Mouse (Mus musculus) T-helper 17 cell (primary cell): ENCODE measurements around the gene Fam214b.

Source experiments
- in situ Hi-C, 2 experiments: fragments of 300-600 bp; cut with MboI, MseI; formaldehyde crosslinking; loops; 1 replicate in 1 of 2; 2 replicates in 1 of 2; pipeline ENCODE4 v1.15.1; 2025; ENCODE audit warnings: high pct_unique_total_duplicates in 2 of 2

The Fam214b gene

GRCm38 (mm10) chr4:43040114-43040572 is 5.9 kb downstream of the Fam214b start:
- in situ Hi-C loops, result loop anchor here in 1 of 2 experiments (5.0 kb wide), 1 partner anchor 83 kb away; no protein-coding TSS in a partner anchor

DNA sequence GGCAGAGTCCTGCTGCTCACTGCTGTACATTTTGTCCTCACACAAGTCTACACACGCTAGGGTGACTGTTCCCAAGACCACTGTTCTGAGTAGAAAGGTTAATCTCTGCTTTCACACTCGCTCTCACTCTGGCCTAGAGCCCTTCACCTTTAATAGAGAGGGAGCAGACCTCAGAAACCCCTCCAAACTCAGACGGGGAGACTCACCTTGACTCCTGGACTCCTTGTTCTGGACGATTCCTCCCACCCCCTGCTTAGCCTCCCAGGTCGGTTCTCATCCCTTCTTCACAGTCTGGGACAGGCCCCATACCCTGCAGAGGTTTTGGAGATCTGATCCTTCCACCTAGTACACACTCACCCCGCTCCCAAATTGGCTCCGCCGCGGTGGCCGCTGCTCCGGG is 6.4 kb downstream of the Fam214b start:
- in situ Hi-C loops, result loop anchor here (5.0 to 10.0 kb wide), 3 partner anchors 82 to 1305 kb away; partner anchors contain the start of genes Arid3c (in 1 of the 2) and Sit1 (in 1 of the 2)

DNA sequence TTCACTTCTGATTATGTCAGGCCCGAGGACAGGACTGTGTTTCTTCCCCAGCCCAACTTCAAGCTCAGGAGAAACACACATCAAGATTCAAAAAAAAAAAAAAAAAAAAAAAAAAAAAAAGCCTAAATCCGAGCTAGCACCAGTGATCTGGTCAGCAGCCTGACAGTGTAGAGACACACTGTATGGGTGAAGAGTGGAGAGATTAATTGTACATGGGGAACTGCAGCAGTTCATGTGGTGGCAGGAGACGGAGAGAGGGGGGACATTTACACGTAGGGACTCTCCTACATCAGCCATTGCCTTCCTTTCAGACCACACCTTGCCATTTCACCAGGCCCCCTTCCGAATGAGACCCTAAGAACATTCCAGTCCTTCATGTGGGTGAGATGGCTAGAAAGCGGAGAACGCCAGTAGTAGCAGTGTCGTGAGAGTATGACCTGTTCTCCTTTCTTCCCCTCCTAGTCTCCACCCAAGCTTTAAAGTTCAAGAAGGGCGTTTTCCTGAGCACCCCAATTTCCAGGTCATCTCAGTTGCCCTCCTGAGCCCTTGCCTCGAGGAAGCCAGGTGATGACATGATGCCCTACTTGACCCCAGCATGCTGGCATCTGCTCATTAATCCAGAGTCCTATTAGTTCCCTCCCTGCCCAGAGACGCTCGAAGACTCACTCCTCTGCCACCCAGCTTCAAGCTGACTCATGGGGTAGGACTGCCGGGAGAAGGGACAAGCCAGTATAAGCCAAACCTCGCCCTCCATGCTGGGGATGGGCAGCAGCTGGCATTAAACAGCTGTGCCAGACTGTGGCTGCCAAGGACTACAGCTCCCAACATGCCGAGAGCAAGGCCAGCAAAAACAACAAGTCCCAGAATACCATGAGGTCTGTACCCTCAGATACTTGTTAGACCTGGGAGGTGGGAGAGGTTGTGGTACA is 7.2 kb downstream of the Fam214b start:
- in situ Hi-C loops, result loop anchor here in 1 of 2 experiments (10.0 kb wide), 2 partner anchors 446 to 1304 kb away; partner anchors contain the start of genes Arid3c and Sit1

- in situ Hi-C loops, result loop anchor here in 1 of 2 experiments (10.0 kb wide), 2 partner anchors 447 to 1303 kb away; partner anchors contain the start of genes Arid3c and Sit1
Observed at GRCm38 (mm10) chr4:43037860-43038566, 8.0 kb downstream of the Fam214b start.

- in situ Hi-C loops, result loop anchor here in 1 of 2 experiments (10.0 kb wide), 2 partner anchors 448 to 1302 kb away; partner anchors contain the start of genes Arid3c and Sit1
Observed at GRCm38 (mm10) chr4:43036356-43036755, 9.7 kb downstream of the Fam214b start.

- in situ Hi-C loops, result loop anchor here in 1 of 2 experiments (10.0 kb wide), 2 partner anchors 449 to 1301 kb away; partner anchors contain the start of genes Arid3c and Sit1
Observed at GRCm38 (mm10) chr4:43035851-43036250, 10.2 kb downstream of the Fam214b start.

DNA sequence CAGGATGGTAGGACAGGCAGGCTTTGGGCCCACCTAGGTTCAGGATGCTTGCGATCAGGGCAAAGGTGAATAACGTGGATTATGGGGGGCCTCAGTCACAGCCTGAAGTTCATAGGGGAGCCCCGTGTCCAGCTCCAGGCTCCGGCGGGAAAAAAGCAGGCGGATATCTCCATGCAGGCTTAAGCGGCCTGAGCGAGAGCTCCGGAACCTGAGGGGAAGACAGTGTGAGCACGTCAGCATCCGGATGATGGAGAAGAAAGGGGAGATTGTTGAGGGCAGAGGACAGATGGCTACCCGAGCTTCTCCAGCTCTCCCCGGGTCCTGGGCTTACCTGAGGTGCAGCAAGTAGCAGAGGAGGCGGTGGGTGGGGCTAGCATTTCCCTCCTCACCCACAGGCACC is 12.5 kb downstream of the Fam214b start:
- in situ Hi-C loops, result loop anchor here in 1 of 2 experiments (10.0 kb wide), 2 partner anchors 451 to 1299 kb away; partner anchors contain the start of genes Arid3c and Sit1

- in situ Hi-C loops, result loop anchor here in 1 of 2 experiments (10.0 kb wide), 2 partner anchors 452 to 1298 kb away; partner anchors contain the start of genes Arid3c and Sit1
Observed at GRCm38 (mm10) chr4:43032501-43032900, 13.5 kb downstream of the Fam214b start.

DNA sequence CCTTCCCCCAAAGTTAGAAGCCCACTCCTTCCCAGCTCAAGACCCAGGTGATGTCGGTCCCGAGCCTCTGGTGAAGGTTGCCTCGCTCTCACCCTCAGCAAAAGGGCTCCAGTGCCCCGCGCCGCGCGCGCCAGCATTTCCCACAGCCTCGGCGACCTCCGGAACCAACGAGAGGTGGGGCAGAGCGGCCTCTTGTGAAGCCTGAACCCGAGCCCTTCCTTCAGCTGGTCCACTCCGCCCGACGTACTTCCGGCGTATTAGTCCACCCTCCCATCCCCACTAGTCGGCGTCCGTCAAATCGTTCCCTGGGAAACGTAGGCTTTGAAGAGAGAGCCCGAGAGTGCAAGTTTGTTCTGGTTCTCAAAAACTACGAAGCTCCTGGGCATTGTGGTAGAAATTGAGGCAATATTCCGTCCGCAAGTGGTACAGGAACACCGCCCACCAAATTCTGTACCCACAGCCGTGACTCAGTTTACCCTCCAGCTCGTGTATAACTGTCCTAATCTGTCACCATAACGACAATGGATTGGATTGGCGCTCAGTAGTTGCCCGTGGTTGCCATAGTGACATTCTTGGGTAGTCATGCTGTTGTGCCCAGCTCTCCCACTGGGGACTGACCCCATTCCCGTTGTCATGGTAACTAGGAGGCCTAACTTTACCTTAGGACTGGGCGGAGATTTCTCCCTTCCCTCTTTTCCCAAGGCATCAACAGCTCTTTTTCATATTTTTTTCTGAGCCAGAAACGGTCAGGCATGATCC is 14.6 kb downstream of the Fam214b start, which contains the start of gene Stoml2:
Gene Stoml2 (minus strand): TSS at position 474 of the 759 bp plus-strand sequence.
- in situ Hi-C loops, result loop anchor here in 1 of 2 experiments (10.0 kb wide), 2 partner anchors 453 to 1297 kb away; partner anchors contain the start of genes Arid3c and Sit1

DNA sequence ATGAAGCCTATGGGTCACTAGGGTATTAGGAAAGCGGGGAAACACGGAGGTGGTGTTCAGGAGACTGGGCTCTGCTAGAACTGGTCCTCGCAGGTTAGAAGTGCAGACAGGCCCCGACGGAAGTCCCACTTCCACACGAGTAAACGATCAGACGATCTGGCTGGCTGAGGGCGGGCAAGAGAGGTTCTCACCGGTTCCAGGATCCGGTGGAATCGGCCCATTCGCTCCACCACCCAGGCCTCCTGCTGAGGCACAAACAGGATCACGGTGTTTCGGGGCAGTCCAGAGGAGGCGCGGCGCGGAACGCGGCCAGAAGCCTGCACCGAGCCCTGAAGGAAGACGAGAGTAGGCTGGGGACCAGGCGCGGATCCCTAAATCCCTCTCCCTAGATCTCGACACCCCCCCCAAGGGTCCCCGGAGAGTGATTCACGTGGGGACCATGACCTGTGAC is 15.2 kb downstream of the Fam214b start:
- in situ Hi-C loops, result loop anchor here in 1 of 2 experiments (10.0 kb wide), 2 partner anchors 454 to 1296 kb away; partner anchors contain the start of genes Arid3c and Sit1

- in situ Hi-C loops, result loop anchor here in 1 of 2 experiments (10.0 kb wide), 2 partner anchors 454 to 1296 kb away; partner anchors contain the start of genes Arid3c and Sit1
Observed at GRCm38 (mm10) chr4:43030352-43030751, 15.7 kb downstream of the Fam214b start.

DNA sequence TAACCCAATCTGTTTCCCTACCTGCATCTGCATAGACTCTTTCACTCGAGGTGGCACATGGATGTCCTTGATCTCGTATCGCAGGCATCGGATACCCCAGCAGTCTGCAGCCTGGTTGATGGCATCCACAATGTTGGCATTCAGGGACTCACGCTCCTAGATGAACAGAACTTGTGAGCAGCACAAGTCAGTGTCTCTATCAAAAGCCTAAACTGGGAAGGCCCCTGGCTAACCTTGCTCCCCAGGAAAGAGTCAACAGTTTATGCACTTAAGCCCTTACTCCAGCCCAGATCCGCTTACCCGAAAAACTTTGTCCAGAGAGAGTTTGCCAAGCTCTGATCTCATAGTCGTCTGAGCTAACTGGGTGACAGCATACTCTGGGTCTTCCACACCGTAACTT is 16.3 kb downstream of the Fam214b start:
- in situ Hi-C loops, result loop anchor here in 1 of 2 experiments (10.0 kb wide), 2 partner anchors 455 to 1295 kb away; partner anchors contain the start of genes Arid3c and Sit1

GRCm38 (mm10) chr4:43029121-43029520 is 16.9 kb downstream of the Fam214b start:
- in situ Hi-C loops, result no loop called here

- in situ Hi-C loops, result no loop called here
Observed at GRCm38 (mm10) chr4:43025084-43025960, 20.7 kb downstream of the Fam214b start, which contains the start of gene Pigo. Pigo (minus strand) TSS chr4:43025819.

DNA sequence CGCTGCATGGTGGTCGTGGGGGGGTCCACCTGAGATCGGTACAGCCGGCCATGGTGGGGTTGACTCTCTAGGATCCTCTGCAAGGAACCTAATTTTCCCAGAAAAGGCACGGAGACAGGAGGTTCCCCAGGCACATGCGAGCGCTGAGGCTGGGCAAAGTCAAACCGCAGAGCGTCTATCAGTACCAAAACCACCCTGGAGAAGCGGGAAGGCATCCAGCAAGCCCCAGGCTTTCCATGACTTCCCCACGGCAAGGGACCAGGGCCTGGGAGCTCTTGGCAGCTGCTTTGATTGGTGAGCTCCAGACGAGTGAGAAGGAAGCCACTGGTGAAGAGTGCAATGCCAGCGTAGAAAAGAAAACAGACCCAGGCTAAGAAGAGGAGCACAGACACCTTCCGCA is 21.3 kb downstream of the Fam214b start:
- in situ Hi-C loops, result loop anchor here in 1 of 2 experiments (5.0 to 25.0 kb wide), 2 partner anchors 413 to 543 kb away; partner anchors contain the start of genes Fam166b and Tesk1

DNA sequence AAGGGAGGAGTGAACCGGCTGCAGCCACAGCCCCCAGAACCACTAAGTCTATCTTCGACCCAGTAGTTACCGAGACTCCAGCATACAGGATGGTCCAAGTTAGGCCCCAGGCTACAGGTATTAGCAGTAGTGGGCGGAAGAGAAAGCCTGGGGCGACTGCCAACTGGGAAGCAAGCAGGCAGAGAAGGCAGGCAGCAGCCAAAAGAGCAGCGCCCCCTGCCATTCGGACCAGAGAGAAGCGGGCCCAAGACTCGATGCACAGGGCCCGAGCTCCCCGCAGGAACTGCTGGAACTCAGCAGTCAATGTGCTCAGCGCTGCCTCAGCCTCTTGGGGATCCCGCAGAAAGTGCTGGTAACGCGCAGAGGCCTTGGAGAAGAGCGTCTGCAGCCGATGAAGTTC is 24.7 kb downstream of the Fam214b start:
- in situ Hi-C loops, result loop anchor here in 1 of 2 experiments (5.0 to 25.0 kb wide), 2 partner anchors 416 to 546 kb away; partner anchors contain the start of genes Fam166b and Tesk1

DNA sequence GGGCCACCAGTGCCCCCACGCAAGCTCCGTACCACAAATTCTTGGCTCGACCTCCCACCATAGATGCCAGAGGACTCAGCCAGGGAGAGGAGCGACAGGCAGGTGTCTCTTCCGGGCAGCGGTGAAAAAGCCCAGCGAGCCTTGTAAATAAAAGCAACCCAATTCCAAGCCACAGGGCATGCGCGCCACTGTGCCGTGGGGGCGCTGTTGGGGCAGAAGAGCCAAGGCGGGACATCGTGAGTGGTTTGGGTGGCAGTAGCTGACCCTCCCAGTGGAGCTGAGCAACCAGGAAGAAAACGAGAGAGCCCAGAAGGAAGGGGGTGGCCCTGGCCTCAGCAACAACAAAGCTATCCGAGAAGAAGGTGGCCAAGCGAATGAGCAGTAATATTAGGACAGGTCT is 25.1 kb downstream of the Fam214b start:
- in situ Hi-C loops, result loop anchor here in 1 of 2 experiments (5.0 to 25.0 kb wide), 2 partner anchors 416 to 546 kb away; partner anchors contain the start of genes Fam166b and Tesk1
